Mouse (Mus musculus): ENCODE measurements around the gene Slc16a3. TPM values are rescaled to one million over a fixed set of nuclear protein-coding genes. Genes with fewer than 3 reads are reported as not detected.

Gene Slc16a3
- total and polyA plus RNA-seq, 3 experiments, result 1.2 to 1.4 (median 1.3) TPM

DNA sequence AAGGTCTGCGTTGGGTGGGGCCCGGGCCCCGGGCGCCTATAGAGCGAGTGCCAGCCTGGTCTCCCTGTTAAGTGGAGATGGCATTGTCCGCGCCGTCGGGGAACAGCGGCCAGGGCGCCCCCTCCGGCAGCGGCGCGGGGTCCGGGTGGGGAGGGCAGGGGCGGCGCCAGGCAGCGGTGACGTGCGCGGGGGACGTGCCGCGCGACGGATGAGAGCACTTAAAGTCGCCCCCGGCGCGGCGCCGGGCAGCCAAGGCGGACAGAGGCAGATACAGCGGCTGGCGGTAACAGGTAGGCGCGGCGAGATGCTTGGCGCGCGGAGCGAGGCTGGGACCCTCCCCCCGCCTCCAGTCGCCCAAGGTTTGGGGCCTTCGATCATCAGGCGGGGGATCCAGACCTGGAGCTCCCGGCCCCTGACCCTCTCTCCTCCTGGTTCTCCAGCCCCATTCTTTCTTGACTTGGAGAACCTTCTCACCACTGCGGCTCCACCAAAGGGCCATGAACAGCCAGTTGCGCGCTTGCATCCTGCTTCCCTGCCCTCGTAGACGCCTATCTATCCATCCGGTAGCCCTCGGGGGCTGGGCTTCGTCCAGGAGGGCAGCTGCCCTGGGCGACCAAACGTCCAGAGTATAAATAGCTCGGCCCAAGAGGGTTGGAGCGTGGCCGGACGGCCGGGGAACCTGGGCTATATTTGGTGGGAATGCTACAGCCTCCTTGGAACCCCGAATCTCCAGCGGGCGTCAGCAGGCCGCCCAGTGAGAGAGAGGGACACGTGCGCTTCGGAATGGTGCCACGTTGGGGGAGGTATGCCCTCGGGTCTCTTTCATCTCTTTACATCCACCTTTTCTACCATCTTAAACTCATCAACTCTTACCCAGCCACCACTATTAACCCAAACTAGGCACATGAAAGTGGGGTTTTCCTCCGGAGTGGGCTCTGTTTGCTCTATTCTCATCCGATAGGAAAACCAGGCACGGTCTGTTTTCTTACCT, 876 bp downstream of the Slc16a3 start:
- DNase-seq, result no peak

DNA sequence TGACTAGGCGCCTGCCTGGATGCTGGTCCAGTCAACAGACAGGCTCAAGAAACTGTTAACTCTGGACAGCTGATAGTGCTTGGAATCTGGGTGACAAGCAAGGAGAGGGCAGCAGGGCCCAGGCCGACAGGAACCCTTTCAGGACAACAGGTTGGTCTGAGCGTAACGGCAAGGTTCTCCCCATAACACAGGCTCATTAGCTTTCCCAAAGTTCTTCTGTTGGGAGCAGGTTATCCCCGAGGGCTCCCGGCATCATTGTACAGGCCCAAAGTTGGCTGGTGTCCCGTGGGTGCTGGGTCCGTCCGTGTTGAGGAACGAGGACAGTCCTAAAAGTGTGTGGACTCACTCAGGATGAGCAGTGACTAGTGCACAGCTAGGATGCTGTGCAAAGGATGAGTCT, 1.6 kb downstream of the Slc16a3 start:
- DNase-seq, result no peak

DNA sequence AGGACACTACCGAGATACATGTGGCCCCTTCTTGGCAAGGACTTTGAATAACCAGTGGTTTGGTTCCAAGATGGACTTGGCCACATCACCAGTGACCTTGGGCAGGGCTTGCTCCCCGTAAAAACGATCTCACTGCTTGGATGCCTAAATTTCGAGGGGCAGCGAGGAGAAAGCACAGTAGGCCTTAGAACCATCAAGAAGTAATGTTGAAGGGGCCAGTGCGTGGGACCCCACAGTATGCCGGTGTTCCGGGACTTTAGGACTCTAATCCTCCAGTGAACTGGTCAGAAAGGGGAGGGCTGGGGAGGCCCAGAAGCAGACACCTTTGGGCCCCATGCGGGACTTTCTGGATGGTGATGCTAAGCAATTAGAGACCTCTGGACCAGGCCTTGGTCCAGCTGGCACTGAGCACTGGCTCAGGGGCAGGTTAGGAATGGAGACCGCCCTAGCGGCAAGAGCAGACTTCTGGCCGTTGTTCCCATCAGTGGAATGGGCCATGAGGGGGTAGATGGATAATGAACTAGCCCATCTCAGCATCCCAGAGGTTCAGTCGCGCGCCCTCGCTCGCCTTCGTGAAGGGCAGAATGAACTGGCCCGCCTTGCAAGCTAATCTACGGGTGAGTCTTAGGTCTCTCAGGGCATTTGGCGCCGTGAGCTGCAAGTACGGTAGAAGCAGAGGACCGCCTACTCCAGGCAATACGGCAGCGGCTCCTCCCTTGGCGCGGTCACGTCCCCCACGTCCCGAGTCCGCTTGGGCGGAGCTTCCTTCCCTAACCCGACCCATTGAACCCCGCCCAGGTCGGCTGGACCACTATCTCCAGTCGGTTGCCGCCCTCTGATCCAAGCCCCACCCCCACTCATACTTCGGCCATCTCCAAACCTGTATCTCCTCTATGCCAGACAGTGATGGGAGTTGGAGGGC, 2.3 kb downstream of the Slc16a3 start:
- DNase-seq, result peak; percentile 90

DNA sequence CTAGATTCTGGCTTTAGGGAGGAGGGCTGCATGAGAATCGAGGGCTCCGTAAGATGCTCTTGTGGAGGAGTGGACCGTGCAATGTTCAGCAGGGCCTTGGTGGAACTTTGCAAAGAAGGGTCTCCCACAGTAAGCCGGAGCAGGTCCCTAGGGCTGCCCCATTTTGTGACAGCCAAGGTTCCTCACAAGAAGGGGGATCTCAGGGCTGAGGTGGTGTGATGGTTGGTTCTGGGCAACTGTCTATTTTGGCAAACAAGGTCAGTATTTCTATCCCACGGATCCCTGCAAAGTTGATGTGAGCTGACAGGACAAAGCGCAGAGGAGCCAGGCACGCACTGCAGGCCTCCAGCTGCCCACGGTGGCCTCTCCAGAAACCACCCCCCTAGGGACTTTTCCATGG, 3.0 kb downstream of the Slc16a3 start:
- no peak for DNase-seq

DNA sequence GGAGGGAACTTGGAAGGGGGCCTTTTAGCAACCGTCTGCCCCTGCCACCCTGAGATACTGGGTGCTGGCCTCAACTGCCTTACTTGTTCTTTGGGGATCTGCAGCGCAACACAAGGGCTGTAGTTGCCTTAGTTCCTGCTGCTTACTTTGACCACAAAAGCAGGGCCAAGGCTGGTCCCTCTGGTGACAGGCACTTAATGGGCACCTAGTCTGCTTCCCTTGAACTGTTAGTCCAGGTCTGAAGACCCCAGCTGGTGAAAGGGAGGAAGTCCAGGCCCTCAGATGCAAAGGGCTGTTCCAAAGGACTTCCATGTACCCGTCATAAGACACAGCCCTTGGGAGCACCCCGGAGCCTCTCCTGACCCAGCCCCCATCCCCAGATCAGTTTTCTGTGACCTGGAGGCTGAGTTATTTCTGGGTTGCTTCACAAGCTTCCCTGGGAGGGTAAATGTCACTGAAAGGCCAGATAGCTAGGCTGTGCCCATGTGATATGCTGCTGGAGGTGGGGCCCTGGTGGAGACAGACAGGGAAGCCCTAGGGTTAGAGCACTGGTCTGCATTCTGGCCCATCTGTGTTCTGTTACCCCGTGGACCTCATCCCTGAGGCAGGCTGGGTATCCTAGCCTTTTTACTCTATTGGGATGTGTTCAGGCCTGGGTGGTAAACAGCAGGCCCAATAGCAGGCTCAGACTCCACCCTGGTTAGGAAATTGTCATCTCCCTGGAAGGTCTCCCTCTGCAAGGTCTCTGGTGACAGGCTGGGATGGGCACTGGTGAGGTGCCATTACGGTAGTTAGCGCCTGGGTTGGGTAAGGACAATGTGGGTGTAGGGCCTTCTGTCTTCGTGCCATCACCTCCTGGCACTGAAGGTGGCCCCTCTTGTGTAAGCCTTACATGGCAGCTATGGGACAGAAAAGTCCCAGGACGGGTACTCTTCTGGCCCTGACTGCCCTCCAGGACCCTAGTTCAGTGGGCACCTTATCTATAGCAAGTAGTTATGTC, 3.8 kb downstream of the Slc16a3 start:
- DNase-seq, result no peak

DNA sequence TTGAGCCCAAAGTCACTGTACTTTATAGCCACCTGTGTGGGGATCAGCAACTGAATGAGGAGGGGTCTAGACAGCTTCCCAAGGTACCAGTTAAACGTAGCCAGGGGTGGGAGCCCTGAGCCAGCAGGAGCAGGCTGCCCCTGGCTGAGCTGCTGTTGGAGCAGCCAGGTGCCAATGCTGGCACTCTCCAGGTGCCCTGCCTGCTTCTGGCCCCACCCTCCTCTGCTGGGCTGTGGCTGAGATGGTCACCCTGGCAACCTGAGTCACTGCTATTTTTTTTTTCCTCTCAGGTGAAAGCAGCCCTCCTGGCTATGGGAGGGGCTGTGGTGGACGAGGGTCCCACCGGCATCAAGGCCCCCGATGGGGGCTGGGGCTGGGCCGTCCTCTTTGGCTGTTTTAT, 6.7 kb downstream of the Slc16a3 start:
- DNase-seq, result no peak

DNA sequence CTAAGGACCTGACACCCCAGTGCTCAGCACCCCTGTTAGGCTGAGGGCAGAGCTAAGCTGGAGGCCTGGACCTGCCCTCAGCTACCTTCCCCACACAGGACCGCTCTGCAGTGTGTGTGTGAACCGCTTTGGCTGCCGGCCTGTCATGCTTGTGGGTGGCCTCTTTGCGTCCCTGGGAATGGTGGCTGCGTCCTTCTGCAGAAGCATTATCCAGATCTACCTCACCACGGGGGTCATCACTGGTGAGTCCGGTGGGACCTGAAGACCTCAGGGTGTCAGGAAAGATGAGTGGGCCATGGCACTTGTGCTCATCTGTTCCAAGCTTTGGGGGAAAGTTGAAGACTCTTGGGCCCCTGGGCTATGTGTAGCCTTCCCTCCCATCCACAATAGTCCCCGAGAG, 7.4 kb downstream of the Slc16a3 start:
- no peak for DNase-seq

DNA sequence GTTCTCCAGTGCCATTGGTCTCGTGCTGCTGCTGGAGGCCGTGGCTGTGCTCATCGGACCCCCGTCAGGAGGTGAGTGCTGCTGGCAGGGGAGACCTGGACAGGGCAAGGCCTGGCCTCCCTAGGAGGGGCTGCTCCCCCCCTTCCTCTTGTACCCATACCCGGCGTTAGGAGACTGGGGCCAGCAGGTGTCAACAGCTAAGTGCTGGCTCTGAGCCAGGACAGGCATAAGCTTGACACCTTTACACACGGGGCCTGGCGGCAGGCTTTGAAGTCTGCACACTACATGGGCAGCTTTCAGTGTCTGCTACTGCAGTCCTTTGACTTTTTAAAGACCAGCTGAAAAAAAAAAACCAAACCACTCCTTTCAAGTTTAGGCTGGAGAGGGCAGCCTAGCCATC, 8.8 kb downstream of the Slc16a3 start:
- no peak for DNase-seq

DNA sequence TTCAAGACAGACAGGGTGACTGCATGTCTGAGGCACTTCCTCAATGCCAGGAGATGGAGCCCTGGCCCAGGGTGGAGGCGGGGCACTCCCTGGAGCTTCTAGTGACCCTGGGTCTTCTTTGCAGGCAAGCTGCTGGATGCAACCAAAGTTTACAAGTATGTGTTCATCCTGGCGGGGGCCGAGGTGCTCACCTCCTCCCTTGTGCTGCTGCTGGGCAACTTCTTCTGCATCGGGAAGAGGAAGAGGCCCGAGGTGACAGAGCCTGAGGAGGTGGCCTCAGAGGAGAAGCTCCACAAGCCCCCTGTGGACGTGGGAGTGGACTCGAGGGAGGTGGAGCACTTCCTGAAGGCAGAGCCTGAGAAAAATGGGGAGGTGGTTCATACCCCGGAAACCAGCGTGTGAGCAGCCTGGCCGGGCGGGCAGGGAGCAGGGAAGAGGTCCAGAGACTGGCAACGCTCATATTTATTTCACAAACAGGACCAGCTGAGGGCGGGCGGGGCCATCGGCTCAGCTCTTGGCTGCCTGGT, 9.5 kb downstream of the Slc16a3 start:
- DNase-seq, result no peak

DNA sequence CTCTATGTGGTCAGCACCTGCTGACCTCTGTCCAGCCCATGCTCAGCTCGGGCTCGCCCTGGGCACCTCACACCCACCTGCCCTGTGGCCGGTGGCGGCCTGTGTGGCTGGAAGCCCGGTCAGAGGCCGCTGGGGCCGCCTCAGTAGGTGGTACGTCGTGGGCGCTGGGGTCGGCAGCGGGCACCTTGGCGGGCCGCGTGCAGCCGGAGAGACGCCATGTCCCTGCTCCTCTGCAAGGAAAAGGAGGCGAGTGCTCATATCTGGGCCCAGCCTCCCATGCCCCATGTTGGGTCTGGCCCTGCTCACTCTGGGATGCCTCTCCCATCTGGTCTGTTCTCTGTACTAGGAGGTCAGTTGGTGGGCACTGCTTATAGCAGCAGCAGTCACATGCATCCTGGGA, 10.8 kb downstream of the Slc16a3 start:
- DNase-seq, result no peak

DNA sequence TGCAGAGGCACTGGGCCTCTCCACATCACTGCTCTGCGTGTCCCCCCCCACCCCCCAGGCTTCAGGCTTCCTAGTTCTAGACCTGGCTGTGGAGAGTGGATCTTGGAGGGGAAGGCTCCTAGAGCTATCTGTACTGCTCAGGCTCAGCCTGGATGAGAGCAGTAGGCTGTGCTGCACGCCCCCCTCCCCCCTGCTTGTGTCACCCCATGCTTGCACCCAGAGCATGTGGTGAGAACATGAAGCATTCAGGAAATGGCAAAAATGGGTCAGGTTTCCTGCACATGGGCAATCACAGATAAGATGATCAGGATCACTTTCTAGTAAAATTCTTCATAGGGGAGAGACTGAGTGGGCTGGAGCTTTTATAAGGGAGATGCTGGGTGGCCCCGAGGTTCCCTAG, 11.3 kb downstream of the Slc16a3 start:
- DNase-seq, result no peak

DNA sequence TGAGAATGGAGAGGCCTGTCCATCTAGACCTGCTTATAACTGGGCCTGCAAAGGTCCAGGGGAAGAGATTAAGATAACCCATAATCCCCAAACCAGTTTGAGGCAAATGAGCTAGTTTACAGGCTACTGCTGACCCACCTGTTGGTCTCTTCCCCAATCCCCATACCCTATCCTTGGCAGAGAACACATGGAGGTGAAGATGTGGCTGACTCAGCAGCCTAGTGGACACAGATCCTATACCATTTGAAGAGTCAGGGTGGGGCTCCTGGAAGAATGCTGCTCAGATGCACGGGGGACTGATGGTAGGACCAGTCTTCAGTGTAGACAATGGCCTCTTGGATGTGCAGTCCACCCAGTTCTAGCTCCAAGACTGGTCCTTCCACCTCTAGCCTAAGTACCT, 12.0 kb downstream of the Slc16a3 start:
- no peak for DNase-seq

DNA sequence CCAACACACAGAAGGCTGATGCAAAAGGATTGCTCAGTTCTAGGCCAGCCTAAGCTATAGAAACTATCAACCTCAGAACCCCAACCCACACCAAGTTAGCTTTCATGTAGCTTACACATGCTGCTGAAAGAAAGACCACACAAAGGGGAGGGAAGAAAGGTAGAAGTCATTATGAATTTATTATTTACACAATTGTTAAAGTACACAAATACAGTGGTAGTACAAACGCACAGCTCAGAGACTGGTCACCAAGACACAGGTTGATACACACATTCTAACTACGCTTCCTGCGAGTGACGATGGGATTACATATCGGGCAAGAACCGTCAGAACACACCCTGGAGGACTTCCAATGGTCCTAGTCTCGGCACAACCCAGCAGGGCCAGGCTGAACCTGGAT, 13.3 kb downstream of the Slc16a3 start:
- no peak for DNase-seq

DNA sequence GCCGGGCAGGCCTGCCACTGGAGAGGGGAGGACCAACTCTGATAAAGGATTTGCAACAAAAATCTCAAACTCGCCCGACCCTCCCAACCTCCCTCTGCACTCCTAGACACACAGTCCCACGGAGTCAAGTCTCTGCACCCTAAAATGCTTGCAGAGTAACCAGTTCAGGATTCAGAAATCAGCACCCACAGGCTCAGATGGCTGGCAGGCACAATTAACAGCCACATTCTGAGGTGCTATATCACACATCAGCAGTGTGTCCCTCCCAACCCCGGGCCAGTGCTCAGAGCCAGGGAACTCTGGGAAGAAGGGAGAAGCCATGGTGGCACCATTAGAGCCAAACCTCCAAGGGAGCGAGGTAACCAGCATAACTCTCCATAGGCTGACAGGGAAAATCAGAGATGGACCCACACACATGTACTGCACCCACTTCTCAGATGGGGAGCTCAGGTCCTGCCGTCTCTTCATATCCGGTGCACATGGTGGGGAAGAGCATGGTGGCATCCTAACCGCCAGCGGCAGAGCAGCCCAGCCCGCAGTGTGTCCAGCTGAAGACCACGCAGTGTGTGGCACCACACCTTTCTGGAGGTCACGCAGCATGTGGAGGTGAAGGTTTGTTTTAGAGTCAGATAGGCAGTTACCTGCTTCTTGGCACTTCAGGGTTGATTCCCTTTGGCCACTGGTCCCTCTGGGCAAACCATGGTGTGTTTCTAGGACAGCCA, 13.9 kb downstream of the Slc16a3 start:
- DNase-seq, result no peak

DNA sequence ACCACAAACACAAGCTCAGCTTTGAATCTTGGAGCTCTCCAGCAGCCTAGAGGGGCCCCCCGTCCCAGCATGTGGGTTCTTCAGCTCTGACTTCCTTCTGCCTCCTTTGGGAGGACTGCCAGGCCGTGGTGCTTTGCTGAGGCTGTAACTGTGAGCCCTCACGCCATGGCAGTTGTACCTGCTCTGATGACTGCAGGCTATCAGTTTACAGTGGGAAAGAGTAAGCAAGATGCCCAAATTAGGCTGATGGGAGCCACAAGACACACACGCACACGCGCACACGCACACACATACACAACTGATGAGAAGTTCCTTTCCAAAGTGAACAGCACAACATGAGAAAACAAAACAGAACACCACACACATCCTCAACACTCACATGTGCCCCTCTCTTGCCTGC, 14.6 kb downstream of the Slc16a3 start:
- no peak for DNase-seq

DNA sequence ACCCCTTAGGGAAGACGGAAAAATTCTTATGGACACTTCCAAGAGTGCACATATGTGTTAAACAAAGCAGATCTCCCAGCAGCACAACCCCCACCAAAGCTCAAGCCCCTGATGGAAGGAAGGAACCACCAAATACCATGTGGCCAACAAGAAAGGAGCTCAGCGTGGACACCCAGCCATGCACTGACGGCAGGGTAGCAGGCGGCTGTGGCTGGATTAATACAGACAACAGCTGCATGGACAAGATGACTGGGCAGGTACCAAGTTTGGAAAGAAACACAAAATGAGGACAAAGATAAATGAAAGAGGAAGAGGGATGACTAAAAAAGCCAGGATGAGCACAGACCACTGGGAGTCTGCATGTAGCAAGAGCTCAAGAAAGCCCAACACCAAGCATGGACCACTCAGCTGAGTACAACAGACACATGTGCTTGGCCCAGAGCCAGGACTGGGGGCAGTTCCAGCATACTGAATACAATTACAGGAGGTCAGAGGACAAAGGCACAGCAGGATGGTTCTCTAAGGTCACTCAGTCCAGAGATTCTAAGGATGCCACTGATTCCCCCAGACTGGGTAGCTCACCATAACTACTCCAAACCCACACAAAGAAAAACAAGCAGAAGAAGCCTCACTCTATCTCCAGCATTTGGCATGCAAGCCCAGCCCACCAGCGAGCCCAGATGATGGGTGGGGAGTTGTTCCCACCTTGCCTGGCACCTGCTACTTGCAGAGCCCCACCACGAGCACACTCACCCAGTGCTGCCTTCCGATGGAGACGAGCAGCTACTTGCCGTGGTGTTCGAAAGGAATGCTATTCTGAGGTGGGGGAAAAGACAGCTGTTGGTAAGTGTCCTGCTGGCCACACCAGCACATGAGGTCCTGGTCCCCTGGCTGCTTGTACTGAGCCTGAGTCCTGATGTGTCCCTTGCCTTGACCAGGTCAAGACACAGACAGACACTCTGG, 16.2 kb downstream of the Slc16a3 start:
- no peak for DNase-seq

DNA sequence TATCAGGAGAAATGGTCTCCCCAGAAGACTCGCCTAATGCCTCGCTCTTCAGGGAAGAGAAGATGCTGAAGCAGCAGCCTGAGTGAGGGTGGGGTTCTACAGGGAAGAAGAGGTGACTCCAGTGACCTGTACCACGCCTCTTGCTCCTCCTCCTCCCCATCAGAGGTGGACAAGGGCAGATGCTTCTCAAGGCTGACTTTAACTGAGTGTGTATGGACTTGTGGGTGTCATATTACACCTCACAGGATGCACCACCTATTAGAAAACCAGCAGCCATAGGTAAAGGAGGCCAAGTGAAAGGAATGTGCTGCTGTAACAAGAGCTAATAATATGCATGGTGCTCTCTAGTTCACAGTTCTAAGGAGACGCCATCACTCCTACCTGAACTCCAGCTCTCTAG, 17.3 kb downstream of the Slc16a3 start:
- DNase-seq, result no peak

DNA sequence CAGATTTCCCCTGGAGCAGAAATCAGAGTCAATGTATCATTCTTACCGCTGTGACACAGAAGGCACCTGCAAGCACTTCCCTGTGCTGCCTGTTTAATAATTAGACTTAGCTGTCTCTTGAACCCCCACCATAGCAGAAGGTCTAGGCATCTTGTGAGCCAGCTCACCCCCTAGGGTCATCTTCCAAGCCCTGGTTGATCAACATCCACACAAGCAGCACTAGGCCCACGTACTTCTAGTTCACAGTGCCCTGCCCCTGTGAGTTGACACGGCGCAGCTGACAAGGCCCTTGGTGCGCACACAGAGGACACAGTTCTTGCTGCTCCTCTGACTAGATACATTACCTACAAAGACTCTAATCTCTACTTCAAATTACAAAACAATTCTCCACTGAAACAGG, 21.5 kb downstream of the Slc16a3 start:
- no peak for DNase-seq

DNA sequence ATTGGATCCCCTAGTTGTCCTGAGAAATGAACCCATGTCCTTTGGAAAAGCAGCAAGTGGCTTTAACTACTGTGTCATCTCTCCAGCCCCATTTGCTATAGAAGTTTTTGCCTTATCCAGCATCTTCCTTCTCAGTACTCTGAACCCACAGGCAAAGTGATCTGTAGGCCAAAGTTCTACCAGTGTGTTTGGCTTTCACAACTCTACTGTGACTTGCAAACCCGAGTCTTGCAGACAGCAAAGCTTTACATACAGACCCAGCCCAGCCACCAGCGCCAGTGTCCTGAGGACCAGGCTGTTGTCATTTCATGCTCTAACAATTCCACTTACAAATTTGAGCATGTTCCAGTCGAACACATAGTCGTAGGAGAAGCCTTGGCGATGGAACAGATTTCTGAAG, 23.0 kb downstream of the Slc16a3 start:
- no peak for DNase-seq
